Mouse (Mus musculus): ENCODE results near the gene Prdm9.

DNA sequence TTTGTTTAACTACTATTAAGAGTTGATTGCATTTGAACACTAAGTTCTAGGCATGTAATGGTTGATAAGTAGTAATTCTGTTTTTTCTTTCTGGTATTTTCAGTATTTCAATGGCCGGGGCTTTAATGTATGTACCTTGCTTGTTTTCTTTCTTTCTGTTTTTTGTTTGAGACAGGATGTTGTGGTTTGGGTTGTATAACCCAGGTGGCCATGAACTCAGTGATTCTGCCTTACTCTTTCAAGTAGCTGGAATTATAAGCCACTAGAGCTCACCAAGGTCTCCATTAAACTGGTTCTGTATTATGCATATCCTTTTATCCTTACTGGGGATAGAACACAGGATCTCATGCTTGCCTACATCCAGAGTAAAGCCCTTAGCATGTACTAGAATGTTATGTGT, 45.4 kb downstream of the Prdm9 start:
- TF ChIP-seq CTCF (IDR thresholded peaks at IDR 0.05) (no peak), EP300 (IDR thresholded peaks at IDR 0.05) (no peak)

Measured in lung, postnatal 0 days (tissue).